17 mouse cellular contexts compared by ENCODE assay signal in genomic region chr9:105252349-105253041, GRCm38 (mm10).
A peak's percentile ranks its signal among the peaks of the same experiment; 100 is the strongest.
DNase-seq lines count a peak whose midpoint lies in the region; ATAC-seq and TF ChIP-seq lines count a peak whose summit lies in the region.
"Had no signal": no experiment of that assay in that cellular context is flagged by ENCODE, and none has a peak within 500 bp of the region (broad histone marks: within the 10 kb centered on the region; RNA-seq: fewer than 3 reads in every experiment).

No protein-coding gene starts in this region.

- WGBS in forebrain, postnatal 0 days = 32% methylated on average over 4 of the region's 4 CpGs
- 37% methylated on average over 4 of the region's 4 CpGs for WGBS in forebrain, embryonic 16.5 days
- WGBS in midbrain, embryonic 13.5 days = 60% methylated on average over 4 of the region's 4 CpGs
- 86% methylated on average over 4 of the region's 4 CpGs for WGBS in midbrain, embryonic 10.5 days
- WGBS in neural tube, embryonic 13.5 days = 13% methylated on average over 4 of the region's 4 CpGs
- 72% methylated on average over 4 of the region's 4 CpGs for WGBS in liver, postnatal 0 days (ENCODE audit: insufficient replicate concordance)

- no peak overlapping the region for H3K9ac ChIP-seq in forebrain, postnatal 0 days
- no peak overlapping the region for H3K9ac ChIP-seq in forebrain, embryonic 16.5 days (replicated peaks; ENCODE audit: low read depth, low read length)
- no peak overlapping the region for H3K9ac ChIP-seq in midbrain, embryonic 13.5 days (replicated peaks)
- no peak overlapping the region for H3K9ac ChIP-seq in neural tube, embryonic 13.5 days
- H3K9ac ChIP-seq in liver, postnatal 0 days (replicated peaks) = no peak overlapping the region
- H3K9ac ChIP-seq: heart, embryonic 15.5 days had no signal

- no peaks in the 10 kb centered on the region for H3K36me3 ChIP-seq in forebrain, postnatal 0 days (ENCODE audit: insufficient read depth)
- H3K36me3 ChIP-seq in forebrain, embryonic 16.5 days (ENCODE audit: control insufficient read depth, insufficient read depth) = no peaks in the 10 kb centered on the region
- no peaks in the 10 kb centered on the region for H3K36me3 ChIP-seq in midbrain, embryonic 13.5 days
- no peaks in the 10 kb centered on the region for H3K36me3 ChIP-seq in midbrain, embryonic 10.5 days
- no peaks in the 10 kb centered on the region for H3K36me3 ChIP-seq in neural tube, embryonic 13.5 days
- H3K36me3 ChIP-seq in liver, postnatal 0 days (replicated peaks; ENCODE audit: insufficient read depth, low read length) = no peaks in the 10 kb centered on the region
- H3K36me3 ChIP-seq: heart, embryonic 15.5 days had no signal

- no peak overlapping the region for H3K4me3 ChIP-seq in forebrain, postnatal 0 days (ENCODE audit: low read depth, low read length)
- H3K4me3 ChIP-seq in forebrain, embryonic 16.5 days (replicated peaks; ENCODE audit: low read length) = no peak overlapping the region
- H3K4me3 ChIP-seq in midbrain, embryonic 13.5 days (replicated peaks) = no peak overlapping the region
- H3K4me3 ChIP-seq in midbrain, embryonic 10.5 days = no peak overlapping the region
- H3K4me3 ChIP-seq in neural tube, embryonic 13.5 days = no peak overlapping the region
- no peak overlapping the region for H3K4me3 ChIP-seq in liver, postnatal 0 days (ENCODE audit: low read depth, low read length)
- H3K4me3 ChIP-seq: erythroblast, embryonic 14.5 days; heart, embryonic 15.5 days had no signal

- no peak for TF ChIP-seq CTCF in forebrain, postnatal 0 days (IDR thresholded peaks at IDR 0.05; ENCODE audit: low read depth)
- no peak for TF ChIP-seq CTCF in liver, postnatal 0 days (IDR thresholded peaks at IDR 0.05; ENCODE audit: low read depth)

- H3K4me1 ChIP-seq in forebrain, postnatal 0 days (ENCODE audit: insufficient read depth) = no peaks in the 10 kb centered on the region
- H3K4me1 ChIP-seq in forebrain, embryonic 16.5 days (replicated peaks; ENCODE audit: control insufficient read depth, insufficient read depth, low read length) = peaks cover 8% of the 10 kb centered on the region
- H3K4me1 ChIP-seq in midbrain, embryonic 13.5 days (replicated peaks) = peaks cover 8% of the 10 kb centered on the region; the same call in 1 of the 2 replicates
- H3K4me1 ChIP-seq in midbrain, embryonic 10.5 days = peaks cover 1% of the 10 kb centered on the region
- H3K4me1 ChIP-seq in neural tube, embryonic 13.5 days (replicated peaks) = peaks cover 28% of the 10 kb centered on the region
- no peaks in the 10 kb centered on the region for H3K4me1 ChIP-seq in liver, postnatal 0 days (ENCODE audit: insufficient read depth)
- H3K4me1 ChIP-seq: heart, embryonic 15.5 days had no signal

- DNase-seq in forebrain, postnatal 0 days = no peak
- DNase-seq in midbrain, embryonic 10.5 days (ENCODE audit: low spot score) = no peak
- DNase-seq in layer of hippocampus, adult 18-20 months (ENCODE audit: low spot score in 2 of 2) = peak; percentile 11 to 50
- no peak for DNase-seq in liver, postnatal 0 days
- DNase-seq in kidney, adult 9 months = no peak
- DNase-seq: adrenal gland, adult 8-10 months; cerebellum, adult 18-20 months; heart, adult 18-20 months; kidney, adult 2 months; kidney, postnatal 25 days; lung, adult 2 months; lung, postnatal 36 days had no signal

- peak; percentile 32 for ATAC-seq in forebrain, postnatal 0 days
- no peak for ATAC-seq in forebrain, embryonic 16.5 days
- ATAC-seq in midbrain, embryonic 13.5 days = no peak
- peak; percentile 59; the same call in 1 of the 2 replicates for ATAC-seq in neural tube, embryonic 13.5 days (ENCODE audit: low read depth)
- no peak for ATAC-seq in liver, postnatal 0 days

- H3K27ac ChIP-seq in forebrain, postnatal 0 days (ENCODE audit: low read depth, low read length) = no peak overlapping the region
- H3K27ac ChIP-seq in forebrain, embryonic 16.5 days (ENCODE audit: low read length) = no peak overlapping the region
- 0 out of 2 replicates have a peak overlapping the region, but pooled peaks have one; percentile 6 for H3K27ac ChIP-seq in midbrain, embryonic 13.5 days
- no peak overlapping the region for H3K27ac ChIP-seq in midbrain, embryonic 10.5 days (replicated peaks)
- H3K27ac ChIP-seq in neural tube, embryonic 13.5 days (replicated peaks) = peak overlapping the region; percentile 81
- no peak overlapping the region for H3K27ac ChIP-seq in liver, postnatal 0 days (ENCODE audit: low read depth)
- H3K27ac ChIP-seq: heart, embryonic 15.5 days had no signal

- H3K4me2 ChIP-seq in forebrain, postnatal 0 days (ENCODE audit: low read depth) = no peak overlapping the region
- H3K4me2 ChIP-seq in forebrain, embryonic 16.5 days (ENCODE audit: low read length) = no peak overlapping the region
- no peak overlapping the region for H3K4me2 ChIP-seq in midbrain, embryonic 13.5 days (replicated peaks)
- no peak overlapping the region for H3K4me2 ChIP-seq in neural tube, embryonic 13.5 days
- no peak overlapping the region for H3K4me2 ChIP-seq in liver, postnatal 0 days (ENCODE audit: low read depth, low read length)
- H3K4me2 ChIP-seq: heart, embryonic 15.5 days had no signal

- H3K27me3 ChIP-seq in forebrain, postnatal 0 days (ENCODE audit: insufficient read depth, low read length) = no peaks in the 10 kb centered on the region
- H3K27me3 ChIP-seq in forebrain, embryonic 16.5 days (replicated peaks; ENCODE audit: control insufficient read depth, insufficient read depth, low read length) = no peaks in the 10 kb centered on the region
- no peaks in the 10 kb centered on the region for H3K27me3 ChIP-seq in midbrain, embryonic 13.5 days
- H3K27me3 ChIP-seq in midbrain, embryonic 10.5 days (ENCODE audit: low read depth, poor library complexity, severe bottlenecking) = no peaks in the 10 kb centered on the region
- no peaks in the 10 kb centered on the region for H3K27me3 ChIP-seq in neural tube, embryonic 13.5 days
- H3K27me3 ChIP-seq in liver, postnatal 0 days (ENCODE audit: insufficient read depth, low read length) = no peaks in the 10 kb centered on the region
- H3K27me3 ChIP-seq: heart, embryonic 15.5 days had no signal

- H3K9me3 ChIP-seq in forebrain, postnatal 0 days (ENCODE audit: low read length) = no peaks in the 10 kb centered on the region
- no peaks in the 10 kb centered on the region for H3K9me3 ChIP-seq in forebrain, embryonic 16.5 days (ENCODE audit: control insufficient read depth, low read length)
- H3K9me3 ChIP-seq in midbrain, embryonic 13.5 days = 0 out of 2 replicates have a peak, but pooled peaks cover 3% of the 10 kb centered on the region
- peaks cover 3% of the 10 kb centered on the region; the same call in 1 of the 2 replicates for H3K9me3 ChIP-seq in midbrain, embryonic 10.5 days (replicated peaks)
- no peaks in the 10 kb centered on the region for H3K9me3 ChIP-seq in neural tube, embryonic 13.5 days
- H3K9me3 ChIP-seq in liver, postnatal 0 days (ENCODE audit: low read length) = no peaks in the 10 kb centered on the region; the same call in 1 of the 2 replicates
- H3K9me3 ChIP-seq: heart, embryonic 15.5 days had no signal

- TF ChIP-seq EP300 in liver, postnatal 0 days (IDR thresholded peaks at IDR 0.05; ENCODE audit: low read depth) = no peak

Comparison
In these comparisons a context has a peak if more than half of its experiments do, and no peak if none do; other contexts are left out.
1. ATAC-seq: peak in forebrain, postnatal 0 days (single experiment) and neural tube, embryonic 13.5 days (single experiment); none in forebrain, embryonic 16.5 days (single experiment), midbrain, embryonic 13.5 days (single experiment) and liver, postnatal 0 days (single experiment).
2. H3K27ac ChIP-seq: peak in midbrain, embryonic 13.5 days (single experiment) and neural tube, embryonic 13.5 days (single experiment); none in forebrain, postnatal 0 days (single experiment), forebrain, embryonic 16.5 days (single experiment), midbrain, embryonic 10.5 days (single experiment) and liver, postnatal 0 days (single experiment).
3. DNase-seq: peak in layer of hippocampus, adult 18-20 months (2 of 2); none in forebrain, postnatal 0 days (single experiment), midbrain, embryonic 10.5 days (single experiment), liver, postnatal 0 days (single experiment) and kidney, adult 9 months (single experiment).